Mouse (Mus musculus) megakaryocyte, embryonic 14.5 days (primary cell): ENCODE data around the gene Zfp341. TPM values are rescaled to one million over a fixed set of nuclear protein-coding genes. Genes with fewer than 3 reads are reported as not detected.

Experiments
- H3K27me3 ChIP-seq: replicated peaks from 2 replicates; pipeline ENCODE3; 2012; ENCODE audit warnings: inconsistent platforms
- H3K36me3 ChIP-seq: replicated peaks from 2 replicates; pipeline ENCODE3; 2012; ENCODE audit warnings: low read length, inconsistent platforms, mixed read lengths
- H3K4me1 ChIP-seq: 2 replicates; pipeline ENCODE4 v1.6.1; 2012; ENCODE audit warnings: inconsistent platforms
- H3K4me3 ChIP-seq: replicated peaks from 2 replicates; pipeline ENCODE3; 2012; ENCODE audit warnings: moderate library complexity, mild to moderate bottlenecking, inconsistent platforms
- H3K9me3 ChIP-seq: 2 replicates; pipeline ENCODE4 v1.6.1; 2012; ENCODE audit warnings: inconsistent platforms
- FLI1 ChIP-seq: IDR thresholded peaks from 2 replicates; pipeline ENCODE4 v1.6.1; 2012; ENCODE audit warnings: low read length, inconsistent platforms, mixed read lengths
- GATA1 ChIP-seq: IDR thresholded peaks from 3 replicates; pipeline ENCODE4 v1.6.1; 2012; ENCODE audit warnings: mixed read lengths, low read length, inconsistent platforms, borderline replicate concordance
- polyA plus RNA-seq: library from polyadenylated mRNA; stranded (reverse); fragments of >175 nt; gene quantifications from 2 replicates; pipeline ENCODE4 v1.2.3, GENCODE M21; 2012; ENCODE audit warnings: low replicate concordance; ENCODE audit not compliant: insufficient read depth

Gene Zfp341
- polyA plus RNA-seq, 1 experiment, result 4.4 TPM

GRCm38 (mm10) chr2:154684901-154685470 is 71.9 kb downstream of the Zfp341 start:
- Histone ChIP-seq H3K27me3 (no peaks in the 10 kb centered on the region), H3K4me1 (peaks cover 87% of the 10 kb centered on the region), H3K9me3 (no peaks in the 10 kb centered on the region), H3K36me3 (peaks cover 86% of the 10 kb centered on the region), H3K4me3 (no peak overlapping the region)
- no peak for TF ChIP-seq GATA1
- no peak for TF ChIP-seq FLI1

GRCm38 (mm10) chr2:154685772-154686171 is 72.7 kb downstream of the Zfp341 start:
- TF ChIP-seq GATA1 (no peak), FLI1 (no peak)
- peaks cover 79% of the 10 kb centered on the region for H3K4me1 ChIP-seq
- peaks cover 88% of the 10 kb centered on the region for H3K36me3 ChIP-seq
- H3K27me3 ChIP-seq, result no peaks in the 10 kb centered on the region
- no peaks in the 10 kb centered on the region for H3K9me3 ChIP-seq
- H3K4me3 ChIP-seq, result no peak overlapping the region

GRCm38 (mm10) chr2:154686819-154687218 is 73.7 kb downstream of the Zfp341 start:
- TF ChIP-seq GATA1, result no peak
- no peak for TF ChIP-seq FLI1
- no peaks in the 10 kb centered on the region for H3K9me3 ChIP-seq
- peaks cover 68% of the 10 kb centered on the region for H3K4me1 ChIP-seq
- H3K36me3 ChIP-seq, result peaks cover 87% of the 10 kb centered on the region
- no peak overlapping the region for H3K4me3 ChIP-seq
- H3K27me3 ChIP-seq, result no peaks in the 10 kb centered on the region

- Histone ChIP-seq H3K36me3 (peaks cover 92% of the 10 kb centered on the region), H3K4me1 (peaks cover 49% of the 10 kb centered on the region), H3K4me3 (no peak overlapping the region), H3K9me3 (no peaks in the 10 kb centered on the region), H3K27me3 (no peaks in the 10 kb centered on the region)
- TF ChIP-seq FLI1 (no peak), GATA1 (no peak)
Observed at GRCm38 (mm10) chr2:154689391-154689790, 76.3 kb downstream of the Zfp341 start.

GRCm38 (mm10) chr2:154690959-154691358 is 77.9 kb downstream of the Zfp341 start:
- no peak for TF ChIP-seq FLI1
- no peak for TF ChIP-seq GATA1
- Histone ChIP-seq H3K9me3 (no peaks in the 10 kb centered on the region), H3K4me3 (no peak overlapping the region)

GRCm38 (mm10) chr2:154693186-154693940 is 80.3 kb downstream of the Zfp341 start:
- H3K4me1 ChIP-seq, result peaks cover 32% of the 10 kb centered on the region
- H3K4me3 ChIP-seq, result no peak overlapping the region
- H3K36me3 ChIP-seq, result peaks cover 90% of the 10 kb centered on the region
- no peak for TF ChIP-seq GATA1
- TF ChIP-seq FLI1, result no peak
- H3K9me3 ChIP-seq, result no peaks in the 10 kb centered on the region
- no peaks in the 10 kb centered on the region for H3K27me3 ChIP-seq

More at GRCm38 (mm10) chr2:154690959-154691358, 77.9 kb downstream of the Zfp341 start:
- Histone ChIP-seq H3K27me3 (no peaks in the 10 kb centered on the region), H3K36me3 (peaks cover 94% of the 10 kb centered on the region), H3K4me1 (peaks cover 46% of the 10 kb centered on the region)

GRCm38 (mm10) chr2:154693941-154694256 is 80.8 kb downstream of the Zfp341 start:
- H3K9me3 ChIP-seq, result no peaks in the 10 kb centered on the region
- no peak overlapping the region for H3K4me3 ChIP-seq
- no peak for TF ChIP-seq FLI1
- TF ChIP-seq GATA1, result no peak
- H3K27me3 ChIP-seq, result no peaks in the 10 kb centered on the region
- H3K36me3 ChIP-seq, result peaks cover 90% of the 10 kb centered on the region
- H3K4me1 ChIP-seq, result peaks cover 28% of the 10 kb centered on the region

- Histone ChIP-seq H3K36me3 (peaks cover 82% of the 10 kb centered on the region), H3K4me1 (peaks cover 22% of the 10 kb centered on the region), H3K4me3 (no peak overlapping the region), H3K27me3 (no peaks in the 10 kb centered on the region), H3K9me3 (no peaks in the 10 kb centered on the region)
- TF ChIP-seq FLI1, result no peak
- TF ChIP-seq GATA1, result no peak
Observed at GRCm38 (mm10) chr2:154695690-154696089, 82.6 kb downstream of the Zfp341 start.

Other genes starting within 250 kb of the Zfp341 start
- gene Cdk5rap1, start 240.3 kb upstream of the Zfp341 start, polyA plus RNA-seq, result 0.45 TPM in 1 of 2 replicates, not detected in the other
- 1.2 TPM in 1 of 2 replicates, not detected in the other for gene Snta1, start 205.2 kb upstream of the Zfp341 start, polyA plus RNA-seq
- 1.2 and 3.0 TPM in 2 replicates for gene Cbfa2t2, start 176.8 kb upstream of the Zfp341 start, polyA plus RNA-seq
- 10.8 TPM in 1 of 2 replicates, not detected in the other for gene 1700003F12Rik, start 66.2 kb upstream of the Zfp341 start, polyA plus RNA-seq
- gene Actl10, start 61.5 kb upstream of the Zfp341 start, polyA plus RNA-seq, result 0.16 TPM in 1 of 2 replicates, not detected in the other
- 0.31 TPM in 1 of 2 replicates, not detected in the other for gene Necab3, start 54.4 kb upstream of the Zfp341 start, polyA plus RNA-seq
- gene E2f1, start 43.4 kb upstream of the Zfp341 start, polyA plus RNA-seq, result 24.2 and 31.3 TPM in 2 replicates
- gene Pxmp4, start 9.6 kb upstream of the Zfp341 start, polyA plus RNA-seq, result 8.5 and 10.5 TPM in 2 replicates
- 1.6 and 14.8 TPM in 2 replicates for gene 4930519P11Rik, start 140 bp downstream of the Zfp341 start, polyA plus RNA-seq
- 131 and 221 TPM in 2 replicates for gene Chmp4b, start 38.4 kb downstream of the Zfp341 start, polyA plus RNA-seq
- gene Gm14214, start 156.7 kb downstream of the Zfp341 start, polyA plus RNA-seq, result not detected in 2 replicates
- 378 and 462 TPM in 2 replicates for gene Raly, start 177.8 kb downstream of the Zfp341 start, polyA plus RNA-seq
- gene a, start 178.1 kb downstream of the Zfp341 start, polyA plus RNA-seq, result 1.6 TPM in 1 of 2 replicates, not detected in the other